Mouse (Mus musculus) erythroblast, embryonic 14.5 days (primary cell): ENCODE measurements around the gene E2f6.

Experiments
- GATA1 ChIP-seq: IDR thresholded peaks from 2 replicates; pipeline ENCODE4 v1.6.1; 2012; ENCODE audit warnings: low read length, inconsistent platforms, mixed read lengths
- TAL1 ChIP-seq: IDR thresholded peaks from 3 replicates; pipeline ENCODE4 v1.6.1; 2012; ENCODE audit warnings: low read length, inconsistent platforms, mixed read lengths

DNA sequence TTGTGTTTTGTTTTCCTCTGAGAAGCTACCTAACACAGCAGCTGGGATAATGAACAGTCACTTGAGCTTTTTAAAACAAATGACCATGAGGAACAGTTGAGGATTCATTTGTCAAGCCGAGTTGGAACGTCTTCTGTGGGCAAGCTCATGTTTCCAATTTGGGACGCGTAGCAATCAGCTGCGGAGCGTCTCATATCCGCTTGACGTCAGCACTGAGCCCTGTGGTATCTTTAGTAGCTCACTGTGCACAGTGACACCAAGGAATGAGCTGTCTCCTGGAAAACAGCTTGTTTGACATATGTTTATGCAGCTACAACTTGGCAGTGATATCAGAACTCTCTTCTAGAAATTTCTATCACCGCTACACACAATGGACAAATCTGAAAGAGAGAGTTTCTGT is 25.4 kb downstream of the E2f6 start:
- TF ChIP-seq TAL1 (no peak), GATA1 (no peak)
